ENCODE assay signal across 12 mouse cellular contexts in the genomic region with DNA sequence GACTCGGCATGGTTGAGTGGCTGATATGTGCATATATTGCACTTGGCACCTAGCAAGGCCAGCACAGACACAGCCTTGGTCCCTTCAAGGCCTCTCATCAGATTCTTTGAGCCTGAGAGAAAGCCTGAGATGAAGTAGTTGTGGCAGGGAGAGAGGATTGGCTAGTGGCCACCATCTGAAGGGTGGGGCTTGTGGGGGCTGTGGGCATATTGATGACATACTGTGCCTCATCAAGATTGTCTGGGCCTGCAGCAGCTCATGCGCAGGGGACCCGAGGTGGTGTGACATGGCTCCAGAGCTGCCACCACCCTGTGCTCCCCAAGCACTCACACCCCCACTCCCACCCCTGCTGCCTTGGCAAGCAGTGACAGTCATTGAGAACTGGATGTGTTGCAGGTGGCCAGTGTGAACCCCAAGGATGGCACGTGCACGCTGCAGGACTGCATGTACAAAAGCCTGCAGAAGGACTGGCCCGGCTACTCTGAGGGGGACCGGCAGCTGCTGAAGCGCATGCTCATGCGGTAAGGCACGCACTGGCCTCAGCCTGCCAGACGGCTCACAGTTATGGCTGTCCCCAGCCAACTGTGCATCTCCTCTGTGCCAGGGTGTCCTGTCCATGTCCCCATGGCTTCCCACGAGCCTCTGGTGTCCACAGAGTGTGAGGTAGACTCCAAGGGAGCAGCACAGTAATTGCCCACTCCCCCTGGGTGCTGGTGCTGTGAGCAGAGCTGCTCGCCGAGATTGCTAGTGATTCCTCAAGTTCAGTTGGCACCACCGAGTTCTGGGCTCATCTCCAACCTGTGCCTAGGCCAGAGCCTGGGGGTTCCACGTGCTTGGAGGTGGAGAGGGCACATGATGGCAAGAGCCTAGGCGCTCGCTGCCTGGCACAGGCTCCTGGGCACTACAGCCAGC. TPM values are rescaled to one million over a fixed set of nuclear protein-coding genes. Genes with fewer than 3 reads are reported as not detected.
DNase-seq lines count a peak whose midpoint lies in the region; ATAC-seq and TF ChIP-seq lines count a peak whose summit lies in the region.
"Had no signal": no experiment of that assay in that cellular context is flagged by ENCODE, and none has a peak within 500 bp of the region (broad histone marks: within the 10 kb centered on the region; RNA-seq: fewer than 3 reads in every experiment).

No protein-coding gene starts in this region.

- H3K9ac ChIP-seq in heart, adult 2 months (ENCODE audit: low read depth, low read length) = no peak overlapping the region
- no peak overlapping the region for H3K9ac ChIP-seq in heart, embryonic 11.5 days (ENCODE audit: low read depth, low read length)
- H3K9ac ChIP-seq in midbrain, embryonic 14.5 days (replicated peaks; ENCODE audit: low read length) = no peak overlapping the region
- H3K9ac ChIP-seq: kidney, embryonic 15.5 days; limb, embryonic 13.5 days had no signal

- intact Hi-C loops in heart, adult 2 months (cut with DNase I) = loop anchor here (2.0 to 10.0 kb wide), 2 partner anchors 77 to 199 kb away; partner anchors contain the start of gene Rex1bd
- intact Hi-C loops in left cerebral cortex, adult 2 months (cut with DNase I) = no loop called here

- no peak for TF ChIP-seq CTCF in heart, adult 2 months (IDR thresholded peaks at IDR 0.05)
- TF ChIP-seq CTCF in left cerebral cortex, adult 2 months (IDR thresholded peaks at IDR 0.05) = no peak
- no peak for TF ChIP-seq CTCF in cortical plate, adult 2 months (IDR thresholded peaks at IDR 0.05; ENCODE audit: extremely low read depth, insufficient read depth, low read length)

- peak overlapping the region; percentile 43 for H3K27ac ChIP-seq in heart, adult 2 months
- H3K27ac ChIP-seq in heart, embryonic 11.5 days (ENCODE audit: low read depth, low read length) = no peak overlapping the region
- H3K27ac ChIP-seq in left cerebral cortex, adult 2 months = peak overlapping the region; percentile 59
- H3K27ac ChIP-seq in cortical plate, adult 2 months (ENCODE audit: insufficient read depth, low read length) = peak overlapping the region; percentile 9; the same call in 1 of the 2 replicates
- H3K27ac ChIP-seq in midbrain, embryonic 14.5 days (replicated peaks; ENCODE audit: low read depth, low read length) = no peak overlapping the region
- H3K27ac ChIP-seq: kidney, embryonic 15.5 days; limb, embryonic 13.5 days had no signal

- no peaks in the 10 kb centered on the region for H3K27me3 ChIP-seq in heart, adult 2 months (ENCODE audit: control insufficient read depth, insufficient read depth, low read length)
- no peaks in the 10 kb centered on the region for H3K27me3 ChIP-seq in heart, embryonic 11.5 days (ENCODE audit: control insufficient read depth, insufficient read depth, low read length)
- no peaks in the 10 kb centered on the region for H3K27me3 ChIP-seq in midbrain, embryonic 14.5 days (ENCODE audit: control insufficient read depth, insufficient read depth, low read length)
- H3K27me3 ChIP-seq: kidney, embryonic 15.5 days; limb, embryonic 13.5 days had no signal

- H3K36me3 ChIP-seq in heart, adult 2 months (ENCODE audit: control insufficient read depth, insufficient read depth, low read length) = no peaks in the 10 kb centered on the region
- peaks cover 41% of the 10 kb centered on the region for H3K36me3 ChIP-seq in heart, embryonic 11.5 days (ENCODE audit: control insufficient read depth, insufficient read depth, low read length)
- H3K36me3 ChIP-seq in midbrain, embryonic 14.5 days (ENCODE audit: control insufficient read depth, insufficient read depth, low read length) = peaks cover 85% of the 10 kb centered on the region

- TF ChIP-seq POLR2A in heart, adult 2 months (IDR thresholded peaks at IDR 0.05; ENCODE audit: insufficient read depth, low read depth, low read length) = no peak
- TF ChIP-seq POLR2A in cortical plate, adult 2 months (IDR thresholded peaks at IDR 0.05; ENCODE audit: extremely low read depth, insufficient read depth, low read length) = no peak

- ATAC-seq in heart, embryonic 11.5 days (replicated peaks; ENCODE audit: insufficient number of reproducible peaks, low FRiP score, low TSS enrichment) = no peak
- ATAC-seq in midbrain, embryonic 14.5 days (ENCODE audit: low FRiP score, low TSS enrichment) = no peak
- ATAC-seq: lung, postnatal 0 days had no signal

- no peak for TF ChIP-seq EP300 in heart, adult 2 months (IDR thresholded peaks at IDR 0.05; ENCODE audit: insufficient read depth, low read depth, low read length)

- 67% methylated on average over 18 of the region's 18 CpGs for WGBS in heart, adult 2 months
- 90% methylated on average over 18 of the region's 18 CpGs for WGBS in heart, embryonic 11.5 days (ENCODE audit: insufficient replicate concordance)
- WGBS in midbrain, embryonic 14.5 days = 91% methylated on average over 18 of the region's 18 CpGs

- H3K9me3 ChIP-seq in heart, embryonic 11.5 days (replicated peaks; ENCODE audit: control insufficient read depth, low read length) = no peaks in the 10 kb centered on the region
- H3K9me3 ChIP-seq in midbrain, embryonic 14.5 days (ENCODE audit: control insufficient read depth, low read length) = no peaks in the 10 kb centered on the region
- H3K9me3 ChIP-seq: kidney, embryonic 15.5 days; limb, embryonic 13.5 days had no signal

- no peaks in the 10 kb centered on the region for H3K79me2 ChIP-seq in heart, adult 2 months (replicated peaks; ENCODE audit: control insufficient read depth, insufficient read depth, low read length)

- DNase-seq in heart, adult 2 months = peak; percentile 71 to 77
- no peak for DNase-seq in left cerebral cortex, adult 2 months (ENCODE audit: extremely low spot score in 1 of 2, low spot score in 2 of 2)
- DNase-seq in left cerebral cortex, adult 9 months (ENCODE audit: low spot score in 2 of 2) = no peak
- DNase-seq in cerebellum, adult 18-20 months = peak; percentile 78 to 80
- DNase-seq in midbrain, embryonic 14.5 days = no peak
- DNase-seq: spleen, adult 18-20 months had no signal

- H3K4me2 ChIP-seq in heart, embryonic 11.5 days = no peak overlapping the region
- no peak overlapping the region for H3K4me2 ChIP-seq in midbrain, embryonic 14.5 days (ENCODE audit: low read length)
- H3K4me2 ChIP-seq: kidney, embryonic 15.5 days; limb, embryonic 13.5 days had no signal

- H3K4me1 ChIP-seq in heart, adult 2 months (ENCODE audit: control insufficient read depth, insufficient read depth, low read length) = peaks cover 3% of the 10 kb centered on the region; the same call in 1 of the 2 replicates
- no peaks in the 10 kb centered on the region for H3K4me1 ChIP-seq in heart, embryonic 11.5 days (ENCODE audit: control insufficient read depth, insufficient read depth, low read length)
- 0 out of 2 replicates have a peak, but pooled peaks cover 2% of the 10 kb centered on the region for H3K4me1 ChIP-seq in cortical plate, adult 2 months (ENCODE audit: control insufficient read depth, insufficient read depth, low read length)
- no peaks in the 10 kb centered on the region for H3K4me1 ChIP-seq in midbrain, embryonic 14.5 days (ENCODE audit: control insufficient read depth, insufficient read depth, low read length)
- H3K4me1 ChIP-seq: kidney, embryonic 15.5 days; limb, embryonic 13.5 days had no signal

- H3K4me3 ChIP-seq in heart, adult 2 months = no peak overlapping the region
- no peak overlapping the region for H3K4me3 ChIP-seq in heart, embryonic 11.5 days (ENCODE audit: low read depth, low read length)
- no peak overlapping the region for H3K4me3 ChIP-seq in left cerebral cortex, adult 2 months
- H3K4me3 ChIP-seq in cortical plate, adult 2 months (ENCODE audit: insufficient read depth, low read length) = no peak overlapping the region
- H3K4me3 ChIP-seq in midbrain, embryonic 14.5 days (replicated peaks; ENCODE audit: low read depth, low read length) = no peak overlapping the region
- H3K4me3 ChIP-seq: kidney, embryonic 15.5 days; limb, embryonic 13.5 days had no signal

RNA-seq across cellular contexts. Expression of gene Isyna1, which starts 10.4 kb away (rescaled TPM):
- total RNA-seq in heart, adult 2 months (2021) = 10 to 100 TPM; 26.7 to 28.3 TPM
- 40.3 and 41.6 TPM in 2 replicates for polyA plus RNA-seq in heart, adult 2 months (2012; rRNA removed)
- polyA plus RNA-seq in heart, embryonic 11.5 days (2014; fragmentation: Nextera tagmentation; extraction: Ambion mirVana) = 86.0 and 95.3 TPM in 2 replicates
- 10 to 100 TPM; 52.9 to 55.3 TPM for total RNA-seq in left cerebral cortex, adult 2 months (2021)
- 71.1 and 77.2 TPM in 2 replicates for polyA plus RNA-seq in cortical plate, adult 2 months (2012; rRNA removed)
- 91.9 and 101 TPM in 2 replicates for polyA plus RNA-seq in midbrain, embryonic 14.5 days (2014; fragmentation: Nextera tagmentation; extraction: Ambion mirVana)

RNA-seq across cellular contexts. Expression of gene Ssbp4, which starts 24.9 kb away (rescaled TPM):
- total RNA-seq in heart, adult 2 months (2021) = 10 to 100 TPM; 34.6 to 35.8 TPM
- 45.6 and 72.8 TPM in 2 replicates for polyA plus RNA-seq in heart, adult 2 months (2012; rRNA removed)
- polyA plus RNA-seq in heart, embryonic 11.5 days (2014; fragmentation: Nextera tagmentation; extraction: Ambion mirVana) = 72.5 and 78.9 TPM in 2 replicates
- 100 to 1,000 TPM; 221 to 261 TPM for total RNA-seq in left cerebral cortex, adult 2 months (2021)
- 241 and 249 TPM in 2 replicates for polyA plus RNA-seq in cortical plate, adult 2 months (2012; rRNA removed)
- 172 and 213 TPM in 2 replicates for polyA plus RNA-seq in midbrain, embryonic 14.5 days (2014; fragmentation: Nextera tagmentation; extraction: Ambion mirVana)

RNA-seq across cellular contexts. Expression of gene Lrrc25, which starts 32.2 kb away (rescaled TPM):
- 1 to 10 TPM; 1.6 to 1.8 TPM for total RNA-seq in heart, adult 2 months (2021)
- polyA plus RNA-seq in heart, adult 2 months (2012; rRNA removed) = 3.6 and 4.5 TPM in 2 replicates
- 0.19 and 0.59 TPM in 2 replicates for polyA plus RNA-seq in heart, embryonic 11.5 days (2014; fragmentation: Nextera tagmentation; extraction: Ambion mirVana)
- under 1 TPM; 0.70 to 0.96 TPM for total RNA-seq in left cerebral cortex, adult 2 months (2021)
- polyA plus RNA-seq in cortical plate, adult 2 months (2012; rRNA removed) = 1.0 and 1.4 TPM in 2 replicates
- 0.34 and 1.1 TPM in 2 replicates for polyA plus RNA-seq in midbrain, embryonic 14.5 days (2014; fragmentation: Nextera tagmentation; extraction: Ambion mirVana)

RNA-seq across cellular contexts. Expression of gene Ell, which starts 44.5 kb away (rescaled TPM):
- 10 to 100 TPM in 1 of 2 experiments, 1 to 10 TPM in 1; 9.6 to 12.0 TPM for total RNA-seq in heart, adult 2 months (2021)
- polyA plus RNA-seq in heart, adult 2 months (2012; rRNA removed) = 12.7 and 13.8 TPM in 2 replicates
- polyA plus RNA-seq in heart, embryonic 11.5 days (2014; fragmentation: Nextera tagmentation; extraction: Ambion mirVana) = 14.1 and 14.7 TPM in 2 replicates
- total RNA-seq in left cerebral cortex, adult 2 months (2021) = 10 to 100 TPM; 18.6 to 20.8 TPM
- polyA plus RNA-seq in cortical plate, adult 2 months (2012; rRNA removed) = 23.8 and 23.9 TPM in 2 replicates
- 14.9 and 17.1 TPM in 2 replicates for polyA plus RNA-seq in midbrain, embryonic 14.5 days (2014; fragmentation: Nextera tagmentation; extraction: Ambion mirVana)

RNA-seq across cellular contexts. Expression of gene Gdf15, which starts 48.5 kb away (rescaled TPM):
- 1 to 10 TPM; 1.1 to 2.0 TPM for total RNA-seq in heart, adult 2 months (2021)
- polyA plus RNA-seq in heart, adult 2 months (2012; rRNA removed) = 0.38 and 3.8 TPM in 2 replicates
- polyA plus RNA-seq in heart, embryonic 11.5 days (2014; fragmentation: Nextera tagmentation; extraction: Ambion mirVana) = 0.26 and 0.37 TPM in 2 replicates
- not detected for total RNA-seq in left cerebral cortex, adult 2 months (2021)
- 0.09 and 0.19 TPM in 2 replicates for polyA plus RNA-seq in cortical plate, adult 2 months (2012; rRNA removed)
- 0.16 and 0.20 TPM in 2 replicates for polyA plus RNA-seq in midbrain, embryonic 14.5 days (2014; fragmentation: Nextera tagmentation; extraction: Ambion mirVana)
- total RNA-seq: common myeloid progenitor, adult 5-6 weeks had no signal
- polyA plus RNA-seq: limb, embryonic 13.5 days had no signal

Comparison
In these comparisons a context has a peak if more than half of its experiments do, and no peak if none do; other contexts are left out.
1. H3K27ac ChIP-seq: peak in heart, adult 2 months (single experiment), left cerebral cortex, adult 2 months (single experiment) and cortical plate, adult 2 months (single experiment); none in heart, embryonic 11.5 days (single experiment) and midbrain, embryonic 14.5 days (single experiment).
2. DNase-seq: peak in heart, adult 2 months (2 of 2) and cerebellum, adult 18-20 months (2 of 2); none in left cerebral cortex, adult 2 months (0 of 2), left cerebral cortex, adult 9 months (0 of 2) and midbrain, embryonic 14.5 days (single experiment).